Mouse (Mus musculus) hindbrain, embryonic 14.5 days (tissue): ENCODE results near the gene Tiam1. TPM values are rescaled to one million over a fixed set of nuclear protein-coding genes. Genes with fewer than 3 reads are reported as not detected.

ENCODE experiments used
- ATAC-seq: fragments of 200-750 bp; cut with Nextera tagmentation; 2 replicates; pipeline ENCODE4 v1.8.0; 2017; ENCODE audit warnings: moderate number of reproducible peaks, mild to moderate bottlenecking, moderate TSS enrichment, moderate library complexity; ENCODE audit not compliant: low FRiP score
- DNase-seq: peaks from one replicate; pipeline ENCODE4 v3.0.0-alpha.2; 2015; ENCODE audit warnings: low spot score
- H3K27ac ChIP-seq: fragments of 300-500 bp; sonication (generic); 2 replicates; pipeline ENCODE4 v1.5.1; 2014; ENCODE audit warnings: mild to moderate bottlenecking, moderate library complexity
- H3K27me3 ChIP-seq: fragments of 300-500 bp; sonication (generic); 2 replicates; pipeline ENCODE4 v1.6.1; 2014; ENCODE audit warnings: mild to moderate bottlenecking, low read length, mixed read lengths; ENCODE audit not compliant: control insufficient read depth, insufficient read depth
- H3K36me3 ChIP-seq: fragments of 300-500 bp; sonication (generic); replicated peaks from 2 replicates; pipeline ENCODE4 v1.6.1; 2014; ENCODE audit not compliant: control insufficient read depth, insufficient read depth
- H3K4me1 ChIP-seq: fragments of 300-500 bp; sonication (generic); replicated peaks from 2 replicates; pipeline ENCODE4 v1.6.1; 2014; ENCODE audit warnings: antibody characterized with exemption, low read length, mixed read lengths; ENCODE audit not compliant: control insufficient read depth, insufficient read depth
- H3K4me2 ChIP-seq: fragments of 300-500 bp; sonication (generic); replicated peaks from 2 replicates; pipeline ENCODE4 v1.6.1; 2014; ENCODE audit warnings: mild to moderate bottlenecking, moderate library complexity
- H3K4me3 ChIP-seq: fragments of 300-500 bp; sonication (generic); replicated peaks from 2 replicates; pipeline ENCODE4 v1.5.1; 2014; ENCODE audit warnings: mild to moderate bottlenecking, low read length
- H3K9ac ChIP-seq: fragments of 300-500 bp; sonication (generic); 2 replicates; pipeline ENCODE4 v1.6.1; 2014
- H3K9me3 ChIP-seq: fragments of 300-500 bp; sonication (generic); 2 replicates; pipeline ENCODE4 v1.6.1; 2016; ENCODE audit warnings: low read length; ENCODE audit not compliant: control insufficient read depth
- WGBS: fragments of 180-500 bp; shearing (Covaris S2); extraction: QIAGEN DNeasy Blood & Tissue Kit; methylation state at CpG from one replicate; pipeline ENCODE4 v1.1.7; 2014; 5-methylcytosine and 5-hydroxymethylcytosine counted together
- polyA plus RNA-seq: library from polyadenylated mRNA; unstranded; fragments of >200 nt; fragmentation: Nextera tagmentation; extraction: Ambion mirVana; gene quantifications from 2 replicates; pipeline ENCODE4 v1.2.1, GENCODE M21; 2014

Gene Tiam1
- polyA plus RNA-seq, 1 experiment from 2014 or later: 27.2 TPM

GRCm38 (mm10) chr16:89860708-89861107 lies 282.9 kb downstream of the Tiam1 start:
- peaks cover 9% of the 10 kb centered on the region; the same call in 1 of the 2 replicates for H3K36me3 ChIP-seq
- H3K9ac ChIP-seq: no peak overlapping the region
- H3K27me3 ChIP-seq: no peaks in the 10 kb centered on the region
- no peak overlapping the region for H3K27ac ChIP-seq
- H3K4me3 ChIP-seq: no peak overlapping the region
- DNase-seq (peak; percentile 40), ATAC-seq (no peak; the same call in 1 of the 2 replicates)
- 38% methylated on average over 6 of the region's 6 CpGs for WGBS
- H3K4me2 ChIP-seq: no peak overlapping the region
- no peaks in the 10 kb centered on the region; the same call in 1 of the 2 replicates for H3K4me1 ChIP-seq
- no peaks in the 10 kb centered on the region for H3K9me3 ChIP-seq

- H3K4me2 ChIP-seq: no peak overlapping the region
- no peak overlapping the region for H3K9ac ChIP-seq
- H3K9me3 ChIP-seq: no peaks in the 10 kb centered on the region
- H3K27me3 ChIP-seq: no peaks in the 10 kb centered on the region
- no peaks in the 10 kb centered on the region; the same call in 1 of the 2 replicates for H3K4me1 ChIP-seq
- 73% methylated on average over 3 of the region's 3 CpGs for WGBS
- H3K27ac ChIP-seq: no peak overlapping the region
- DNase-seq (no peak), ATAC-seq (no peak)
- no peak overlapping the region for H3K4me3 ChIP-seq
- H3K36me3 ChIP-seq: peaks cover 15% of the 10 kb centered on the region; the same call in 1 of the 2 replicates
These were observed 285.9 kb downstream of the Tiam1 start for GRCm38 (mm10) chr16:89857666-89858065.

- H3K36me3 ChIP-seq: peaks cover 15% of the 10 kb centered on the region; the same call in 1 of the 2 replicates
- no peak overlapping the region for H3K4me3 ChIP-seq
- no peaks in the 10 kb centered on the region for H3K9me3 ChIP-seq
- H3K27ac ChIP-seq: no peak overlapping the region
- 85% methylated on average over 8 of the region's 8 CpGs for WGBS
- H3K4me2 ChIP-seq: no peak overlapping the region
- DNase-seq (no peak), ATAC-seq (no peak)
- H3K27me3 ChIP-seq: no peaks in the 10 kb centered on the region
- H3K9ac ChIP-seq: no peak overlapping the region
- H3K4me1 ChIP-seq: no peaks in the 10 kb centered on the region; the same call in 1 of the 2 replicates
These were observed 288.8 kb downstream of the Tiam1 start for GRCm38 (mm10) chr16:89854731-89855130.

- H3K27ac ChIP-seq: no peak overlapping the region
- H3K9ac ChIP-seq: no peak overlapping the region
- ATAC-seq: 0 out of 2 replicates have a peak, but pooled peaks have one; percentile 53
- WGBS: 55% methylated on average over 9 of the region's 9 CpGs
- H3K4me2 ChIP-seq: no peak overlapping the region
- H3K4me1 ChIP-seq: no peaks in the 10 kb centered on the region; the same call in 1 of the 2 replicates
- no peak overlapping the region for H3K4me3 ChIP-seq
- H3K9me3 ChIP-seq: no peaks in the 10 kb centered on the region
- peaks cover 23% of the 10 kb centered on the region for H3K36me3 ChIP-seq
- DNase-seq: no peak
- H3K27me3 ChIP-seq: no peaks in the 10 kb centered on the region
These were observed 292.2 kb downstream of the Tiam1 start for GRCm38 (mm10) chr16:89851333-89851732.

GRCm38 (mm10) chr16:89848651-89849597 lies 294.6 kb downstream of the Tiam1 start:
- ATAC-seq: no peak
- H3K9me3 ChIP-seq: no peaks in the 10 kb centered on the region
- 95% methylated on average over 19 of the region's 19 CpGs for WGBS

GRCm38 (mm10) chr16:89848179-89848578 lies 295.4 kb downstream of the Tiam1 start:
- Histone ChIP-seq H3K27ac (no peak overlapping the region), H3K9ac (no peak overlapping the region), H3K36me3 (peaks cover 17% of the 10 kb centered on the region), H3K4me3 (no peak overlapping the region), H3K4me2 (no peak overlapping the region), H3K27me3 (no peaks in the 10 kb centered on the region), H3K9me3 (no peaks in the 10 kb centered on the region), H3K4me1 (no peaks in the 10 kb centered on the region; the same call in 1 of the 2 replicates)
- WGBS: 94% methylated on average over 3 of the region's 3 CpGs
- ATAC-seq: no peak
- DNase-seq: no peak

More at GRCm38 (mm10) chr16:89848651-89849597, 294.6 kb downstream of the Tiam1 start:
- Histone ChIP-seq H3K4me3 (no peak overlapping the region), H3K36me3 (peaks cover 17% of the 10 kb centered on the region), H3K9ac (no peak overlapping the region), H3K27ac (no peak overlapping the region), H3K4me1 (no peaks in the 10 kb centered on the region; the same call in 1 of the 2 replicates), H3K27me3 (no peaks in the 10 kb centered on the region), H3K4me2 (no peak overlapping the region)
- DNase-seq: no peak

- ATAC-seq: no peak
- H3K36me3 ChIP-seq: peaks cover 17% of the 10 kb centered on the region
- H3K4me2 ChIP-seq: no peak overlapping the region
- no peak overlapping the region for H3K9ac ChIP-seq
- no peaks in the 10 kb centered on the region for H3K9me3 ChIP-seq
- no peak overlapping the region for H3K4me3 ChIP-seq
- no peak for DNase-seq
- no peak overlapping the region for H3K27ac ChIP-seq
- no peaks in the 10 kb centered on the region for H3K4me1 ChIP-seq
- 68% methylated on average over 8 of the region's 8 CpGs for WGBS
- H3K27me3 ChIP-seq: no peaks in the 10 kb centered on the region
These were observed 298.1 kb downstream of the Tiam1 start for GRCm38 (mm10) chr16:89845461-89845860.

- no peaks in the 10 kb centered on the region for H3K4me1 ChIP-seq
- ATAC-seq: peak; percentile 86
These were observed 299.0 kb downstream of the Tiam1 start for GRCm38 (mm10) chr16:89844580-89844979.

GRCm38 (mm10) chr16:89841894-89842293 lies 301.7 kb downstream of the Tiam1 start:
- Histone ChIP-seq H3K9ac (no peak overlapping the region), H3K27ac (no peak overlapping the region), H3K9me3 (no peaks in the 10 kb centered on the region), H3K4me2 (no peak overlapping the region), H3K4me3 (no peak overlapping the region), H3K4me1 (no peaks in the 10 kb centered on the region), H3K36me3 (no peaks in the 10 kb centered on the region), H3K27me3 (no peaks in the 10 kb centered on the region)
- WGBS: 71% methylated on average over 6 of the region's 6 CpGs
- ATAC-seq (no peak), DNase-seq (no peak)

More at GRCm38 (mm10) chr16:89844580-89844979, 299.0 kb downstream of the Tiam1 start:
- DNase-seq: peak; percentile 79
- Histone ChIP-seq H3K27me3 (no peaks in the 10 kb centered on the region), H3K27ac (no peak overlapping the region), H3K9me3 (no peaks in the 10 kb centered on the region), H3K36me3 (peaks cover 17% of the 10 kb centered on the region), H3K4me2 (no peak overlapping the region), H3K9ac (no peak overlapping the region), H3K4me3 (no peak overlapping the region)
- WGBS: 34% methylated on average over 5 of the region's 5 CpGs
